Mouse (Mus musculus): ENCODE results near the gene Gm49380.
"Not testable (repeated sequence)": the region's sequence is repeated elsewhere in the genome, so short reads cannot be mapped to it uniquely, and the experiment has no call there.

Gm49380 gene

DNA sequence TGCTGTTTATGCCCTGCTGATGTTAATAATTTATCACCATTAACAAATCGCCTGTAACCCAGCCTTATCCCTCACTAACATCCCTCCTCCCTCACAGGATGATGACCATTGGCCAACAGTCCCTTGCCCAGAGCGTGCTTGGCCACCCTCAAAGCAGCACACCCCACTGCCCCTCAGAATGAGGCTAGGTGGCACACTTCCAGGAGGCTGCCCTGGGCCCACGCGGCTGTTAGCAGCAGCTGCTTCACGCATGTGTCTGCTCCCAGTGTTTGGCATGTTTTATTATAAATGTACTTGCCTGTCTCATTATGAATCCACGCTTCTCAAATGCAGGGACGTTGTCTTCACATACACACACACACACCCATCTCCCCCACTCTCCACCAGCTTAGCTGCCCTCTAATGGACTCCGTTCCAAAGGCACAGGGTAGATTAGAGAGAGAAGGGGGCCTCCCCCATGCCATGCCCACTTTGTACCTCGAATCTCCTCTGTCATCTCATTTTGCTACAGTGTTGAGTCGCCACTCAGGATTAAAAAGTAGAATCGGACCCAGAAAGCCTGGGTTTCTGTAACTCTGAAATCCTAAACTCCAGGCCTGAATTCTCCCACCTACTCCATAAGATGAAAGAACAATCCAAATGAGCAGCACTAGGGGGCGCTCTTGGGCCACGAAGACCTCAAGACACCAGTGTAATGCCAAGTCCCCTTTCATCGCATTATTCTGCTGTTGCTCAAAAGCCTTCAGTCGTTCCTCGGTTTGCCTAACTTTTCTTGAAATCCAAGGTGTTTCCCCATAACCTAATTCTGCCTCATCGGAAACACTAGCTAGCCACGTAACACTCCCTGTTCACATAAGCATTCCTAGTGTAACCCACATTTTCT is 12.5 kb upstream of the Gm49380 start:
- DNase-seq (ENCODE audit: extremely low read depth, low read depth, low spot score) = peak; percentile 69

DNA sequence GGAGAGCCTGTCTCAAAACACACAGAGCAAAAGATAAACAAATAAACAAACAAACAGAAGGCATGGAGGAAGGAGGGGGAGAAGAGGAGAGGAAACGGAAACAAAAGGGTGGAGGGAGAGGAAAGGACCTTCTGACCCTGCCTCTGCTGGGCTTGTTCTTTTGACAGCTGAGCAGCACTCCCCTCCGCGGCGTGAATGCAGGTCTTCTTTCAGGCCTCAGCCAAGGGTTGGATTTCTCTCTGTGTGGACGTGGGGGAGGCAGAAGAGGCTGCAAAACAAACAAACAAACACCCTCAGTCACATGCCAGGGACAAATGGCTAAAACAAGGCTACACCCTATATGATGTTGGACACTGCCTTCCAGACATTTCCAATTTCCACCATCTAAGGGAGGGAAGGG is 11.7 kb upstream of the Gm49380 start:
- no peak for DNase-seq (ENCODE audit: extremely low read depth, low read depth, low spot score)

DNA sequence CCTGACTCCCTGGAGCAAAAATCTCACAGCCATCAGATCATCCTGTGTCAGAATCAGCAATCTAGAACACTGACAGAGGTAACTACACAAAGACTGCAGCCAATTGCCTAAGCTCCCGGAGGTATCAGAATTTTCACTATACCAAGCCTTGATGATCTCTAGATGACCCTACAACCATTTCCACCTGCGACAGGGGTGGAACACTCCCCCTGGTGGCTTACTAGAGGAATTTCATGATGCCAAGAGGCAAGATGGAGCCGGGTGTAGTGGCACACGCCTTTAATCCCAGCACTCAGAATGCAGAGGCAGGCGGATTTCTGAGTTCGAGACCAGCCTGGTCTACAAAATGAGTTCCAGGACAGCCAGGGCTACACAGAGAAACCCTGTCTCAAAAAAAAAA is 11.0 kb upstream of the Gm49380 start:
- no peak for DNase-seq (ENCODE audit: extremely low read depth, low read depth, low spot score)

DNA sequence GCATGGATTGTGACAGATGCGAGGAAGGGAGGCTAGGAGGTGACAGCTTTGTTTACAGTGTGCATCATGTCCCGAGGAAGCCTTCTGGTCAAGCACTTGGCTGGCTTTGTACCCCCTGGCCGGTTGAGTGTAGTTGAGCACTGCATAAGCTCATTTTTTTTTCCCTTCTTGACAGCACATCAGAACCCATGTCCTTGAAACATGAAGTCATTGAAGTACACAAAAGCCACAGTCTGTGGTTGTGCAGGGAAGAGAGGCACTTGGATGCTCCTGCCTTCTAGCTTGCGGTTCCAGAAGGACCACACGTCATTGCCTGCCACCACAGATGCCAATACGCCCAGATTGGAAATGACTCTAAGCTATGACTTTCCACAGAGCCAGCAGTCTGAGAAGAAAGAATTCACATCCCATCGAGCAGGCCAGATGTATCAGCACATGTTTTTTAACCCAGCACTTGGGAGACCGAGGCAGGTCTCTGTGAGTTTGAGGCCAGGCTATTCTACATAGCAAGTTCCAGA is 6.7 kb upstream of the Gm49380 start:
- DNase-seq (ENCODE audit: extremely low read depth, low read depth, low spot score) = no peak

DNA sequence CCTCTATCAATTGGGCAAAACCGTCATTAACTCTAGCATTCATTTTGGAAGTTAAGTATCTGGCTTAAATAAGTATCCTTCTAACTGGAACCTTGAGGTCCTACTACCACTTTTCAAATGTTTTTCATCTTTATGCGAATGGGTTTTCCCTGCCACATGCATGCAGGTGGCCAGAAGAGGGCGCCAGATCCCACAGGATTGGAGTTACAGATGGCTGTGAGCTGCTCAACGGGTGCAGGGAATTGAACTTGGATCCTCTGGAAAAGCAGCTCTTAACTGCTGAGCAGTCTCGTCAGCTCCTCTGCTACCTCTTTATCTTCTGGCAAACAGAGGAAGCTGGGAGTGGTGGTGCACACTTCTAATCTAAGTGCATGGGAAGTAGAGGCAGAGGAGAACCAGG is 5.7 kb upstream of the Gm49380 start:
- DNase-seq (ENCODE audit: extremely low read depth, low read depth, low spot score) = no peak

DNA sequence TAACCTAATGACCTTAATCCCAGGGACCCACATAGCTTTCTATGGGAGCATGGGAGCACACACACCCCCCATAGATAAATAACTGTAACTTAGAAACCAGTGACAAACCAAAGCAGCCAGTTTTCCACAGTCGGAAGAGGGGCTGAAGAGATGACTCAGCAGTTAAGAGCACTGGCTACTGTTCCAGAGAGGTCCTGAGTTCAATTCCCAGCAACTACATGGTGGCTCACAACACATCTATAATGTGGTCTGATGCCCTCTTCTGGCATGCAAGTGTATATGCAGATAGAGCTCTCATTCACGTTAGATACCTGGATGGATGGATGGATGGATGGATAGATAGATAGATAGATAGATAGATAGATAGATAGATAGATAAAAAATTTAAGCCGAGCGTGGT is 2.9 kb upstream of the Gm49380 start:
- DNase-seq (ENCODE audit: extremely low read depth, low read depth, low spot score) = no peak

DNA sequence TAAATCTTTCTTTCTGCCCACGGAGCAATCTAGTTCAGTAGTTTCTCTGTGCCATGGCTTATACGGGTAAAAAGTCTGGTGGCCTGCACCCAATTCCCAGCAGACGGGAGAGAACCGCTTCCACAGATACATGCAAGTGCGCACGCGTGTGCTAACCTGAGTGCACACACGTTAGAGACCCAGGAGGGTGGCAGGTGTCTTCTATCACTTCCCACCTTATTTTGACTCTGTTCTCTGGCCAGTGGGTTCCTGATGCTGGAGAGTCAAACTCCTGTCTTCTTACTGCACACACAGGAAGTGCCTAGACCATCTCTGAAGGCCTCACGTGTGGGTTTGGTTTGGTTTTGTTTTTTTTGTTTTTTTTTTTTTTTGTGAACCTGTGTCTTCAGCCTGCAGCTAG is 2.3 kb upstream of the Gm49380 start:
- DNase-seq (ENCODE audit: extremely low read depth, low read depth, low spot score) = no peak

DNA sequence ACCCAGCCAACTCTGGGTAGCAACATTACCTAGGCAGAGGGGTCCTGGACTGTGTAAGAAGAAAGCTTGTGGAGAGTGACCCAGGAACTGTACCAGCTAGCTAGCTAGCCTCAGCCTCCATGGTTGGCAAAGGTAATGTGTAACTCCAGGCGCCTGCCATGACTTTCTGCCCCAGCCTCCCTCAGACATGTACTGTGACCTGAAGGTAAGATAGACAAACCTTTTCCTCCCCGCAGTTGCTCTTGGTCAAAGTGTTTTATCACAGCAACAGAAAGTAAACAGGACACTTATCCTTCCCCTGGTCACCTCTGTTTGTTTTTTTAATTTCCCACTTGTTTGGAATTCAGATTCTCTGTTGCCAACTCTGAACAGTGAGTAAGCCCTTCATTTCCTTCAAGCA is 1.2 kb upstream of the Gm49380 start:
- DNase-seq (ENCODE audit: extremely low read depth, low read depth, low spot score) = no peak

DNA sequence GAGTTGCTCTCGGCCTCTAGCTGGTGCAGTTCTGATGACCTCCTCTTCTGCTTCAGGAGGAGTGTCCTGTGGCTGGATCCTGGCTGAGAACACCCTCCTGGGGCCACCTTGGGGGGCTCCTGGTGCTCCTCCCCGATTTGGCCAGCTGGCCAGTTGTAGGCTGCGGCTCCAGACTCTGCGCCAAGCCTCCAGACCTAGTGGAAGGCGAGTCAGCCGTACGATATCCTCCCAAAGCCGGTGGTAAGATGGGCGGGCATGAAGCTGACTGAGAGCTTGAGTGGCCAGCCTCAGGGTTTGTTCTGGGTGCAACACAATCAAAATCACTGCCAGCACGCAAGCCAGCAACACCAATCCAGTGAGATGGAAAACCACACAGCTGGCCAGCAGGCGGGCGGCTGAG is 1.4 kb downstream of the Gm49380 start:
- not testable (repeated sequence) for DNase-seq (ENCODE audit: extremely low read depth, low read depth, low spot score)

DNA sequence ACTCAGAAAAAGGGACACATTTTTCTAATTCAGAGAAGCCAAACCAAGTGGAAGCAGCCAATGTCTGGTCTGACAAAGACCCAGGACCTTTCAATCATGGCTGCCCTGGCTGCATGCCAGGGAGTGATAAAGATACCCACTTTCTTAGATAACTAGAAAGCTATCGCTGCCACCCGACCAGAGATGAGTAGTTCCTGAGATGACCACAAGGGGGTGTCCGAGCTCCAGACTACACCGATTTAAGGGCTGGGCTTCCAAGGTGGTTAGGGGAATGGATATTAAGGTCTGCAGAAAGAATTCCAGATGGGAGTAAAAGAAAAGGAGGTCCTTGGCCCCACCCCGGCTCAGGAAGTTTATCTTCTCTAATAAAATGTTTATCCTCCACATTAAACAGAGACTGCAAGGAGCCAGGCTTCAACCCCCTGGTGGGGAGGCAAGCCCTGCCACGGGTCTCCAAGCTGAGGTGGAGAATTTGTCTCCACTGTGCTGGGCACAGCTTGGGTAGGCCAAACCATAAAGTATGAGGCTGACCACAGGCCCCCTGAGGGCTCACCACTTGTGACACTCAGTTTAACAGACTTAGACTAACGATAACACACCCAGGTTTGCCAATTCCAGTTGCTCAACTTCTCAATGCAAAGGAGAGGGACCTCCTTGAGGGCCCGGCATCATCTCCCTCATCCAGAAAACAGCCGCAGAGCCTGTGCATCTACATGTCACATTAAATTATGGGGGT is 3.8 kb downstream of the Gm49380 start:
- DNase-seq (ENCODE audit: extremely low read depth, low read depth, low spot score) = no peak

DNA sequence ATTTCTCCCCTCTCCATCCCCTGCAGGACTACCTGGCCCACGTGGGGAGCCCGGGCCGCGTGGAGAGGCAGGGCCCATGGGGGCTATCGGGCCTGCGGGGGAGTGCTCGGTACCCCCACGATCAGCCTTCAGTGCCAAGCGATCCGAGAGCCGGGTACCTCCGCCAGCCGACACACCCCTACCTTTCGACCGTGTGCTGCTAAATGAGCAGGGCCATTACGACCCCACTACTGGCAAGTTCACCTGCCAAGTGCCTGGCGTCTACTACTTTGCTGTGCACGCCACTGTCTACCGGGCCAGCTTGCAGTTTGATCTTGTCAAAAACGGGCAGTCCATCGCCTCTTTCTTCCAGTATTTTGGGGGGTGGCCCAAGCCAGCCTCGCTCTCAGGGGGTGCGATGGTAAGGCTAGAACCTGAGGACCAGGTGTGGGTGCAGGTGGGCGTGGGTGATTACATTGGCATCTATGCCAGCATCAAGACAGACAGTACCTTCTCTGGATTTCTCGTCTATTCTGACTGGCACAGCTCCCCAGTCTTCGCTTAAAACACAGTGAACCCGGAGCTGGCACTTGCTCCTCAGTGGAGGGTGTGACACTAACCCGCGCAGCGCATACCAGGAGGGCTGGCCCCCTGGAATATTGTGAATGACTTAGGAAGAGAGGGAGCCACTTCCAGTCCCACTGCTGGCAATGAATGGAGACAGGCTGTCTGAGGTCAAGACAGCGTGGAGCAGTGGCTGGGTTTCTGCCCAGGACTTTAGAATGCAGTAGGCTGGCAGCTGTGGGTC is 4.8 kb downstream of the Gm49380 start:
- DNase-seq (ENCODE audit: extremely low read depth, low read depth, low spot score) = no peak

DNA sequence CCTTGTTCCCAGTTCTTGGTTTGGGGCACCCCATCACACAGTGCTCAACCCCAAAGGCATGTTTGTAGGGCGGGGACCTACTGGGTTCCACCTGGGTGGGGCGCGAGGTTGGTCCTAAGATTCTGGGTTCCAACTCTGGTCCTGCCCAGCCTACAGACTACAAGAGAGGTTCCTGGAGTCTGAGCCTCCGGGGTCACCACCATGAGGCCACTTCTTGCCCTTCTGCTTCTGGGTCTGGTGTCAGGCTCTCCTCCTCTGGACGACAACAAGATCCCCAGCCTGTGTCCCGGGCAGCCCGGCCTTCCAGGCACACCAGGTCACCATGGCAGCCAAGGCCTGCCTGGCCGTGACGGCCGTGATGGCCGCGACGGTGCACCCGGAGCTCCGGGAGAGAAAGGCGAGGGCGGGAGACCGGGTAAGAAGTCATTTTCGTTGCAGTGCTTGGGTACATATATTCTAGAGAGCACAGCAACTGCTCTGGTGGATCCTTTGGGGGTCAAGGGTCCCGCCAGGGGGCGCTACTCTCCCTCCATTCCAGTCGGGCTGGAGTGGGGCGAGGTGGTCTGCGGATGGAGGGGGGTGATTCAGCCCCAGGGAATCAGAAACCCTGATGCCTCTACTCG is 5.6 kb downstream of the Gm49380 start:
- DNase-seq (ENCODE audit: extremely low read depth, low read depth, low spot score) = no peak

DNA sequence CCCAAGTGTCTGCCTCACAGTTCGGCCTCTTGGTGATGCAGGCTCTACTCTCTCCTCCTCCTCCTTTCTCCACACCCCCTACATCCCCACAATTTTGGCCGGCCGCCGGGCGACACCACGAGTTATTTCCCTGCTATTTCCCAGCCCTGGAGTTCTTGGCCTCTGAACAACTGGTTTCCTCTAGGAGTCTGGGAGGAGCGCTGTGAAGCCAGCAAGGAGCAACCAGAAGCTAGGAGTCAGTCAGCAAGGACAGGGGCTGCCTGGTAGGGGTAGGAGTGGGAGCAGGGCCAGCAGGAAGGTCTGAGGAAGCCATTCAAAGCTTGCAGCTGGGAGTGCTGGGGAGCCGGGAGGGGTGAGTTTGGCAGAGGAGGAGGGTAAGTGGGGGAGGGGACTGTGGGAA is 6.2 kb downstream of the Gm49380 start, which contains the start of gene C1qtnf5:
TSS of gene C1qtnf5 (plus strand) at position 136 of the 400 bp plus-strand sequence.
- no peak for DNase-seq (ENCODE audit: extremely low read depth, low read depth, low spot score)

DNA sequence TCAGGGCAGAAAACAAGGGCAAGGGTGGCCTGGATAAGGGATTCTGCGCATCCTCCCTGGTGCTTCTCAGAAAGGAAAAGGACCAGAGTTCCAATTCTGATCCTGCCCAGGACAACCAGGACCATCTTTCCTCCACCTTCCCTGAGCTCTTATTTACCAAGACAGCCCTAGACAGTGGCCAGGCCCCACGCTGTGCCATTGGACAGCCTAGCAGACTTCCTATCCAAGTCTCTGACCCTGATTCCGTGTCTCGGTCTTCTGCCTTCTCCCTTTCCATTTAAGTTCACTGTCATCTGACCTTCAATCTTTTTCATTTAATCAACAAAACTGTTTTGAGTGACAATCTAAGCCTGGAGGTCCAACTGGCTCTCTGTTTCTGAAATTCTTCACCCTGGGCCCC is 6.7 kb downstream of the Gm49380 start:
- DNase-seq (ENCODE audit: extremely low read depth, low read depth, low spot score) = no peak

DNA sequence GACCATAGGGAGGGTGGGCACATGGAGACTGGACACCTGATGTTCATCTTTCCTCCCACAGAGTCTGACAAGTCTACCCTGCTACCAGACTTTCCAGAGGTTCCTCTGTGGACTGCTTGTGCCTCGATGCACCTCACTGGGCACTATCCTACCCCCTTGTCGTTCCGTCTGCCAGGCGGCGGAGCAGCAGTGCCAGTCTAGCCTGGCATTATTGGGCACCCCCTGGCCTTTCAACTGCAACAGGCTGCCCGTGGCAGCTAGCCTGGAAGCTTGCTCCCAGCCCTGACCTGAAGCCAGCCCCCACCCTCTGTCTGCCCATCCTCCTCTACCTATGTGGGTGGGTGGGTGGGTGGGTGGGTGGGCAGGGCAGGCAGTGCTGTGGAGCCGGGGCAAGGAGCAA is 7.1 kb downstream of the Gm49380 start:
- DNase-seq (ENCODE audit: extremely low read depth, low read depth, low spot score) = no peak

DNA sequence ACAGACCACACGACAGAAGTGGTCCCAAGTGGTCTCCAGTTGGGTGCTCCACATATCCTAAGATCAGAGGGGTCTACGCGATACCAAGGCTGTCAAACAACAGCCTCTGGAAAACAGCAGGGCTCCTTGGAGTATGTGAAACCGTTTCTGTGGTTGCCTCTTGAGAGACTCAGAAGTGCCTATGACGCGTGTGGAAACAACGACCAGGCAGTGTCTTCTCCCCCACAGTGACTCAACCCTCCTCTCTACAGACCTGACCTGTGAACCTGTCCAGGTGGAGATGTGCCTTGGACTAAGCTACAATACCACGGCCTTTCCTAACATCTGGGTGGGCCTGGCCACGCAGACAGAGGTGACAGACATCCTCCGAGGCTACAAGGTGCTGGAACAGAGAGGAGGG is 7.5 kb downstream of the Gm49380 start:
- DNase-seq (ENCODE audit: extremely low read depth, low read depth, low spot score) = no peak

DNA sequence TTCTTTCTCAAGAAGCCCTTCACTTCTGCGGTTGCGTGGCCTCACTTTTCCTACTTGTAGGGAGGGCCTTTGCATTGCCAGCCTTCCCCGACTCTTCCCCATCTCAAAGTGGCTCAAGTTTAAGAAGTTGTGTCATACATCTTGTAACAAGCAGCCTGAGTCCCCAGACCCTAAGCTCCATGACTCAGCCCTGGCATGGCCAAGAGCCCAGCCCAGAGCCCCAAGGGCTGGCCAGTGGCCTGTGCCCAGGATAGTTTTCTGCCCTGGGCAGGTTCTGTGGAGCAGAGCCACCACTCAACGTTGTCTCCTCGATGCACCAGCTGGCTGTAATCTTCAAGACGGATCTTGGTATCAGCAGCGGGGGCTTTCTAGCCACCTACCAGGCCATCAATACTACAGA is 8.4 kb downstream of the Gm49380 start:
- DNase-seq (ENCODE audit: extremely low read depth, low read depth, low spot score) = no peak

DNA sequence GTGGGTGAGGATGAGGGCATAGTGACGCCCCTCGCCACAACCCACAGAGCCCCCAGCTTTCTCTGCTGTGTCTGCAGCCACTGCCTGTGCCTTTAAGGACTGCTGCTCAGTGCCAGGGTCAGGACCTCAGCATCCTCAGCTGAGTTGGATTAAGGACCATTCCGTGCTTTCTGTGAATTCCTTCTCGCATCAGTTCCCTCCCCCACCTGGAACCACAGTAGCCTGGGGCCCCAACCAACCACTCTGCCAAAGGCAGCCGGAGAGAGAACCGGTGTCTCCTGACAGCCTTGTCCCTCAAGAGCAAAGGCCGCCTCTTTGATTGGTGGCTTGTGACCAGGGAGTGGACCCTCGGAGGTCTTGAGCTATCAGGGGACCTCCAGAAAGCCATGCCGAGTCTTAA is 11.8 kb downstream of the Gm49380 start, which contains the start of gene Mfrp:
TSS of gene Mfrp (plus strand) at position 240 of the 400 bp plus-strand sequence.
- no peak for DNase-seq (ENCODE audit: extremely low read depth, low read depth, low spot score)

DNA sequence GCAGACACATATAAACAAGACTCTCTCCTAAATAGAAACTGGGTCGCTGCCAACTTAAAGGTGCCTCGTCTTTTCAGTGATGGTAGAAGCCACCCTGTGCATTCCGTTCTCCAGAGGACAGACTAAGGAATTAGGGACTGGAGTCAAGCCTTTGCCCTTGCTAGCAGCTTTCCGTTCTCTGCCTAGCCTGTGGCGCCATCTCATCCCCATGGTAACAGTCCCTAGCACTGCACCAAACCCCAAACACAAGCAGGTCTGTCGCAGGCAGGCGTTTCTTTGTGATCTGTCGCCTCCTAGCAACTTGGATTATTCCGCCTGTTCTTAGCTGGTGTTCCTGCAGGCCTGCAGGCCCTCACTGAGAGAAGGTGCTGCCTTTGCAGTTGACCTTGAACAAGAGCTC is 16.8 kb downstream of the Gm49380 start:
- DNase-seq (ENCODE audit: extremely low read depth, low read depth, low spot score) = no peak

DNA sequence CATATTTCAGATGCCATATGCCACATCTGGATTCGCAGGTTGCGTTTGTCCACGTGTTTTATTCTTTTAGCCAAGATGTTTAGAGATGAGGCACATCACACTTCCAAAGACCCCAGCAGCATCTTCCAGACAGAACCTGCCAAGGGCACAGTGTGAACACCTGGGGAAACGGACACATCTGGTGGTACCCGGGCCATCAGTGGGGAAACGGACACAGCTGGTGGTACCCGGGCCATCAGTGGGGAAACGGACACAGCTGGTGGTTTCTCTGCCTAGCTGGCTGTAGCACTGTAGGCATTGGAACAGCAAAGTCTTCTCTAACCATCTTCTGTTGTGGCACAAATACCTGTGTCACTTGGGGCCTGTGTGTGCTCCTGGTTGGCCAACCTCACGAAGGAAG is 17.5 kb downstream of the Gm49380 start:
- DNase-seq (ENCODE audit: extremely low read depth, low read depth, low spot score) = no peak

DNA sequence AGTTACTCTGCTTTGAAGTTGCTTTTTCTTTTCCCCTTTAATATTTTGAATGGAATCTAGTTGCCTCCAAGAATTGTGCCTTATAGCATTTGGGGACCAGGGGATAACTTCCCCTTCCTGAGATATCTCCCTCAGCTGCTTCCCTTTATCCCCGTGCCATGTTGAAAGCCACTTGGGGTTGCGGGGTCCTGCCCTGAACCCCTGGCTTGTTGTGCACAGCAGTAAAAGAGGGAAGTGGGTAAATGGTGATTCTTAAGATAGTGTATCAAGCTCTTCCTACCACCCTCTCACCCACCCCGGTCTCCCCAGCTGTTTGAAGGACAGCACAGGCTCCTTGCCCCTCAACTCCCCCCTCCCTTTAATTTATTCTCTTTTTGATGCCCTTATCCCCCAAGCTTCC is 18.6 kb downstream of the Gm49380 start:
- no peak for DNase-seq (ENCODE audit: extremely low read depth, low read depth, low spot score)
